Mouse (Mus musculus) forebrain, embryonic 11.5 days (tissue): ENCODE data around the gene Ankrd54. TPM values are rescaled to one million over a fixed set of nuclear protein-coding genes. Genes with fewer than 3 reads are reported as not detected.
A peak's percentile ranks its signal among the peaks of the same experiment; 100 is the strongest.

Source experiments
- ATAC-seq: fragments of 200-750 bp; cut with Nextera tagmentation; replicated peaks from 2 replicates; pipeline ENCODE4 v1.8.0; 2017; ENCODE audit warnings: moderate TSS enrichment; ENCODE audit not compliant: low FRiP score
- DNase-seq: peaks from one replicate; pipeline ENCODE4 v3.0.0-alpha.2; 2017; ENCODE audit warnings: low spot score
- H3K27ac ChIP-seq: fragments of 300-500 bp; sonication (generic); 2 replicates; pipeline ENCODE4 v1.5.1; 2014; ENCODE audit warnings: low read depth, low read length
- H3K27me3 ChIP-seq: fragments of 300-500 bp; sonication (generic); 2 replicates; pipeline ENCODE4 v1.6.1; 2014; ENCODE audit warnings: mild to moderate bottlenecking, low read length, mixed read lengths; ENCODE audit not compliant: control insufficient read depth, insufficient read depth
- H3K36me3 ChIP-seq: fragments of 300-500 bp; sonication (generic); 2 replicates; pipeline ENCODE4 v1.6.1; 2014; ENCODE audit warnings: mild to moderate bottlenecking, low read length, moderate library complexity, mixed read lengths; ENCODE audit not compliant: control insufficient read depth, insufficient read depth
- H3K4me1 ChIP-seq: fragments of 300-500 bp; sonication (generic); replicated peaks from 2 replicates; pipeline ENCODE4 v1.6.1; 2014; ENCODE audit warnings: low read length, mixed read lengths; ENCODE audit not compliant: control insufficient read depth, insufficient read depth
- H3K4me2 ChIP-seq: fragments of 300-500 bp; sonication (generic); 2 replicates; pipeline ENCODE4 v1.6.1; 2014; ENCODE audit warnings: low read depth, mild to moderate bottlenecking, low read length, moderate library complexity, mixed read lengths; ENCODE audit not compliant: severe bottlenecking
- H3K4me3 ChIP-seq: fragments of 300-500 bp; sonication (generic); 2 replicates; pipeline ENCODE4 v1.5.1; 2014; ENCODE audit warnings: low read depth, low read length
- H3K9ac ChIP-seq: fragments of 300-500 bp; sonication (generic); 2 replicates; pipeline ENCODE4 v1.6.1; 2014; ENCODE audit warnings: low read length
- H3K9me3 ChIP-seq: fragments of 300-500 bp; sonication (generic); 2 replicates; pipeline ENCODE4 v1.6.1; 2016; ENCODE audit warnings: low read length, mixed read lengths; ENCODE audit not compliant: control insufficient read depth
- WGBS: fragments of 180-500 bp; shearing (Covaris S2); extraction: QIAGEN DNeasy Blood & Tissue Kit; methylation state at CpG from one replicate; pipeline ENCODE4 v1.1.7; 2014; 5-methylcytosine and 5-hydroxymethylcytosine counted together
- polyA plus RNA-seq: library from polyadenylated mRNA; unstranded; fragments of >200 nt; fragmentation: Nextera tagmentation; extraction: Ambion mirVana; gene quantifications from 2 replicates; pipeline ENCODE4 v1.2.1, GENCODE M21; 2014

The Ankrd54 gene
- polyA plus RNA-seq, 1 experiment from 2014 or later, result 61.6 TPM

DNA sequence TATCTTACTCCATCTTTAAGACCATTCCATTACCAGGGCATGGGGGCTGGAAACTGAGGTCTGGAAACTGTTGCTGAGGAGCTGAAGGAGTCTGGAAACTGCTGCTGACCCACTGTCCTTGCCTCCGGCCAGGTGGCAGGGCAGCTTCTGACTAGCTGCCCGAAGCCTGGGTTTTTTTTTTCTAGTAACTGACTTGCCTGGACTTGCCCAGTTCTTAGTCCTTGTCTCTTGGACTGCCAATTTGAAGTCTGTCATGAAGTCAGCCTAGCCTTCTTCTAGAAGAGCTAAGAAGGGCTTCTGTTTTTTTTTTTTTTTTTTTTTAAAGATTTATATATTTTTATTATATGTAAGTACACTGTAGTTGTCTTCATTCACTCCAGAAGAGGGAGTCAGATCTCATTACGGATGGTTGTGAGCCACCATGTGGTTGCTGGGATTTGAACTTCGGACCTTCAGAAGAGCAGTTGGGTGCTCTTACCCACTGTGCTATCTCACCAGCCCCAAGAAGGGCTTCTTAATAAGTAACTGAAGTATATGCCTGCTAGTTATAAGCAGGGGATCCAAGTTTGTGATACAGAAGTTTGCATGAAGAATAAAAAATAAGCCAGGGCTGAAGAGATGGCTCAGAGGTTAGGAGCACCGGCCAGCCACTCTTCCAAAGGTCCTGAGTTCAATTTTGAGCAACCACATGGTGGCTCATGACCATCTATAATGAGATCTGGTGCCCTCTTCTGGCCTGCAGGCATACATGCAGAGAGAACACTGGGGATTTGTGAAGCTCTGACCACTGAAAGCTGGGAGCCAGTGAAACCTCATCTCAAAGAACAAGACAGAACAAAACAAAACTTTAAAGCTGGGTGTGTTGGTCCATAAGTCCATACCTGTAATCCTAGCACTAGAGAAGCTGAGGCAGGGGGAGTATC is 8.7 kb upstream of the Ankrd54 start:
- H3K4me1 ChIP-seq, result peaks cover 7% of the 10 kb centered on the region; the same call in 1 of the 2 replicates
- WGBS, result 62% methylated on average over 5 of the region's 5 CpGs
- ATAC-seq, result no peak
- H3K27ac ChIP-seq, result no peak overlapping the region
- no peak for DNase-seq
- no peaks in the 10 kb centered on the region for H3K36me3 ChIP-seq
- no peak overlapping the region for H3K9ac ChIP-seq
- no peak overlapping the region for H3K4me3 ChIP-seq
- H3K4me2 ChIP-seq, result no peak overlapping the region
- H3K9me3 ChIP-seq, result no peaks in the 10 kb centered on the region
- no peaks in the 10 kb centered on the region for H3K27me3 ChIP-seq

- no peak overlapping the region for H3K4me2 ChIP-seq
- no peaks in the 10 kb centered on the region for H3K9me3 ChIP-seq
- no peaks in the 10 kb centered on the region for H3K27me3 ChIP-seq
- H3K4me1 ChIP-seq, result no peaks in the 10 kb centered on the region
- DNase-seq, result no peak
- H3K27ac ChIP-seq, result no peak overlapping the region
- WGBS, result 78% methylated on average over 3 of the region's 3 CpGs
- H3K36me3 ChIP-seq, result no peaks in the 10 kb centered on the region
- no peak overlapping the region for H3K4me3 ChIP-seq
- no peak overlapping the region for H3K9ac ChIP-seq
- ATAC-seq, result no peak
Measured at GRCm38 (mm10) chr15:79068416-79068815, 5.7 kb upstream of the Ankrd54 start.

DNA sequence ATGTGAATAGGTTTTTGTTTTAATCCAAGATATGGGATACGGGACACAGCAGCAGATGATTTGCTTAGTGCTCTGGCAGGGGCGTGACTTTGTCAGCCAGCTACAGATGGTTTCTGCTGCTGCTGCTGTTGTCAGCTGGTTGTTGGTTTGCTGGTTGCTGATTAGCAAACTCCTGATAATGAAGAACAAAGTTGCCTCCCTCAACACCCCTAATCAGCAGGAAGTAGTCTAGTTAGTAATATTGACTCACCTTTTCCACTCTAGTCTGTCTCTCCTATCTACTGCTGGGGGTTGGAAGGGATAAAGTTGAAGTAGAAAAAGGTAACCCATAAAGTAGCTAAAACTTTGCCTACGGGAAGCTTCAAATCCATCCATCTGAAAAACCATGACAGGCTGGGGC is 4.9 kb upstream of the Ankrd54 start:
- Histone ChIP-seq H3K4me3 (no peak overlapping the region), H3K27ac (no peak overlapping the region), H3K27me3 (no peaks in the 10 kb centered on the region), H3K4me1 (no peaks in the 10 kb centered on the region), H3K36me3 (no peaks in the 10 kb centered on the region), H3K9ac (no peak overlapping the region; the same call in 1 of the 2 replicates), H3K9me3 (no peaks in the 10 kb centered on the region), H3K4me2 (no peak overlapping the region)
- DNase-seq (no peak), ATAC-seq (no peak)
- 81% methylated on average over 3 of the region's 3 CpGs for WGBS

GRCm38 (mm10) chr15:79066276-79066675 is 3.6 kb upstream of the Ankrd54 start:
- H3K4me2 ChIP-seq, result no peak overlapping the region
- peaks cover 7% of the 10 kb centered on the region; the same call in 1 of the 2 replicates for H3K4me1 ChIP-seq
- WGBS, result 52% methylated on average over 2 of the region's 2 CpGs
- no peak overlapping the region for H3K4me3 ChIP-seq
- ATAC-seq, result no peak
- no peak overlapping the region for H3K27ac ChIP-seq
- H3K36me3 ChIP-seq, result no peaks in the 10 kb centered on the region
- DNase-seq, result no peak
- H3K9me3 ChIP-seq, result no peaks in the 10 kb centered on the region
- no peak overlapping the region for H3K9ac ChIP-seq
- H3K27me3 ChIP-seq, result no peaks in the 10 kb centered on the region

DNA sequence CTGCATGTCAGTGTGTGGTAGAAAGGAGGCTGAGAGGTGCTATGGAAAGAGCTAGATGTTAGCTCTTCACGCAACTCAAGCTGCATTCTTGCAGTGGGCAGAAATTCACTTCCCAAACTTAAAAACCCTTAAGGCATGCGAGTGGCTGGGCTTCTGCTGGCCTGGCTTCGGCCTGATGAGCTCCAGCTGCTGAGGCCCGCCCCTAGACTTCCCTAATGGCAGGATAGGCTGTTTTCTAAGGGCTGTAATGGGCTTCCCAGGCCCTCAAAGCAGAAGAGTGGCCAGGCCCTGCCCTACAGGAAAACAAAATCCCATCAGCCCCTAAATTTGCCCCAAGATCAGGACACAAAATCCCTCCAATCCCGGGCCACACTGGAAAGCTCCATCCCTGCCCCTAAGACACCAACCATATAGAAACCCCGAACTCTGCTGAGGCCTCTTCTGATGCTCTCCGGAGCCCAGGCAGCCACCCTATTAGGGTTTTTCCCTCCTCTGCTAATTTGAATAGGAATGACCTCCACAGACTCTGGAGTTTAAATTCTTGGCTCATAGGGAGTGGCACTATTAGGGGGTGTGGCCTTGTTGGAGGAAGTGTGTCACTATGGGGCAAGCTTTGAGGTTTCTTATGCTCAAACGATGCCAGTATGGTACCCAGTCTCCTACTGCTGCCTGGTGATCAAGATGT is 2.5 kb upstream of the Ankrd54 start:
- Histone ChIP-seq H3K27me3 (no peaks in the 10 kb centered on the region), H3K4me3 (no peak overlapping the region), H3K36me3 (no peaks in the 10 kb centered on the region), H3K9ac (no peak overlapping the region), H3K4me2 (no peak overlapping the region), H3K27ac (no peak overlapping the region), H3K4me1 (peaks cover 8% of the 10 kb centered on the region; the same call in 1 of the 2 replicates), H3K9me3 (no peaks in the 10 kb centered on the region)
- no peak for DNase-seq
- ATAC-seq, result no peak
- WGBS, result 68% methylated on average over 8 of the region's 8 CpGs

DNA sequence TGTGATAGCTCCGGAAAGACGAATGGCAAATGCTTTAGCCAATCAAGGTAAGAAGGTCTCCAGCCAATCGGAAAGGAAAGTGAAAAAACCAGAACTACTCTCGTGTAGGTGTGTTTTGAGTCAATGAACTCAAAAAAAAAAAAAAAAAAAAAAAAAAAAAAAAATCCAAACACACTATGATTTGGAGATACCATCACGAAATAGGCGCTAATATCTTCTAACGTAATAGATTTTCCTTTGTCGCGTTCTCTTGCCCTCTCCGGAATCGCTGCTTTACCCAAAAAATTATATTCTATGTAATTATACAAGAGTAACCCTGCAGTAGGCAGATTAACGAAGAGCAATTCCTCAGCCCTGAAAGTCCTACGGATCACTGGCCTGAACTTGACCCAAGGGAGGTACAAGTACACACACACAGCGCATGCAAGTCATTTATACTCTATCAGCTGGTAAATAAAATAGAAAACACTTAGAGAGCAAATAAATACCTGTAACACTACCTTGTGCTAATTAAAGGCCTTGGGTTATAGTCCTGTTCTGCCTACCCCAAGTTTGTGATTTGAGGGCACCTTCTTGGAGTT is 557 bp upstream of the Ankrd54 start:
- Histone ChIP-seq H3K9ac (peak overlapping the region; percentile 20; the same call in 1 of the 2 replicates), H3K36me3 (peaks cover 2% of the 10 kb centered on the region; the same call in 1 of the 2 replicates), H3K4me2 (peak overlapping the region; percentile 58), H3K9me3 (no peaks in the 10 kb centered on the region), H3K4me3 (peak overlapping the region; percentile 26; the same call in 1 of the 2 replicates), H3K4me1 (peaks cover 8% of the 10 kb centered on the region; the same call in 1 of the 2 replicates), H3K27me3 (no peaks in the 10 kb centered on the region), H3K27ac (no peak overlapping the region)
- WGBS, result 10% methylated on average over 14 of the region's 14 CpGs
- ATAC-seq (no peak), DNase-seq (no peak)

- no peak overlapping the region for H3K9ac ChIP-seq
- H3K27me3 ChIP-seq, result no peaks in the 10 kb centered on the region
- H3K4me1 ChIP-seq, result peaks cover 8% of the 10 kb centered on the region; the same call in 1 of the 2 replicates
- no peak for ATAC-seq
- WGBS, result 82% methylated on average over 14 of the region's 14 CpGs
- no peak overlapping the region; the same call in 1 of the 2 replicates for H3K4me3 ChIP-seq
- H3K36me3 ChIP-seq, result peaks cover 5% of the 10 kb centered on the region; the same call in 1 of the 2 replicates
- H3K4me2 ChIP-seq, result no peak overlapping the region
- no peaks in the 10 kb centered on the region for H3K9me3 ChIP-seq
- no peak overlapping the region for H3K27ac ChIP-seq
- no peak for DNase-seq
Measured at GRCm38 (mm10) chr15:79060887-79061565, 1.7 kb downstream of the Ankrd54 start.

DNA sequence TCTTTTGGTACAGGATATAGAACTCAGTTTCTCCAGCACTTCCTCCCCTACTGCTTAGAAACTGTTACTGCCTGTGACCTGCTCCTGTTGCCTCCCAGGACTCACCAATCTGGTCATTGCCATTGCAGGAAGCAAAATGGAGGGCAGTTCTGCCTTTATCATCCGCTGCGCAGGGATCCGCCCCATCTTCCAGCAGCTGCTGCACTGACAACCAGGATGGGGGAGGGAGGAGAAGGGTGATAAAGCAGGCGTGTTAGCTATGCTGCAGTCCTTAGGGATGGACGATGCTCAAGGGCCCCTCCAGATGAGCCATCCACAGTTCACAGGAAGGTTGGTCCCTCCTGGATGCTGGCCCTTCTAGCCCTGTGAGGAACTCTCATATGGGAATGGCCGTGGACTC is 4.8 kb downstream of the Ankrd54 start:
- ATAC-seq, result no peak
- Histone ChIP-seq H3K36me3 (peaks cover 9% of the 10 kb centered on the region; the same call in 1 of the 2 replicates), H3K4me3 (no peak overlapping the region)

More for the DNA sequence above, 4.8 kb downstream of the Ankrd54 start:
- Histone ChIP-seq H3K4me2 (no peak overlapping the region), H3K27ac (no peak overlapping the region), H3K9ac (no peak overlapping the region), H3K9me3 (no peaks in the 10 kb centered on the region), H3K4me1 (peaks cover 8% of the 10 kb centered on the region; the same call in 1 of the 2 replicates), H3K27me3 (no peaks in the 10 kb centered on the region)
- no peak for DNase-seq
- 87% methylated on average over 6 of the region's 6 CpGs for WGBS
